Mouse (Mus musculus): Measurements from ENCODE around the gene Ghrl.

- TF ChIP-seq CTCF (IDR thresholded peaks at IDR 0.05) (no peak), EP300 (IDR thresholded peaks at IDR 0.05) (no peak)
These were observed 23.4 kb upstream of the Ghrl start for GRCm38 (mm10) chr6:113743111-113743510.

Measured in lung, postnatal 0 days (tissue).